Mouse (Mus musculus): Measurements from ENCODE around the gene Slc8a1.

- TF ChIP-seq CTCF (IDR thresholded peaks at IDR 0.05; ENCODE audit: low read depth): no peak
- no peak for TF ChIP-seq EP300 (IDR thresholded peaks at IDR 0.05; ENCODE audit: low read depth)
Observed at GRCm38 (mm10) chr17:81554052-81554734, 184.0 kb downstream of the Slc8a1 start.
